Mouse (Mus musculus) myocyte (in vitro differentiated cells): Measurements from ENCODE around the gene Ybx2. TPM values are rescaled to one million over a fixed set of nuclear protein-coding genes. Genes with fewer than 3 reads are reported as not detected.

ENCODE experiments used
- H3K27me3 ChIP-seq: one replicate; pipeline ENCODE4 v1.6.1; 2011; ENCODE audit not compliant: control insufficient read depth, insufficient read depth, insufficient read length
- H3K36me3 ChIP-seq: one replicate; pipeline ENCODE4 v1.6.1; 2011; ENCODE audit not compliant: control insufficient read depth, insufficient read depth
- H3K4me2 ChIP-seq: one replicate; pipeline ENCODE4 v1.6.1; 2011; ENCODE audit warnings: low read depth, control low read depth
- H3K4me3 ChIP-seq: one replicate; pipeline ENCODE4 v1.5.1; 2011; ENCODE audit warnings: mild to moderate bottlenecking, control low read depth, moderate library complexity
- H3K79me2 ChIP-seq: one replicate; pipeline ENCODE4 v1.6.1; 2011; ENCODE audit not compliant: control insufficient read depth, insufficient read depth
- H3ac ChIP-seq: one replicate; pipeline ENCODE4 v1.6.1; 2011; ENCODE audit not compliant: control insufficient read depth, insufficient read length
- CEBPB ChIP-seq: IDR thresholded peaks from 2 replicates; pipeline ENCODE4 v1.6.1; 2011; ENCODE audit warnings: mild to moderate bottlenecking, moderate library complexity; ENCODE audit not compliant: poor library complexity, insufficient read depth, severe bottlenecking
- E2F4 ChIP-seq: IDR thresholded peaks from one replicate; pipeline ENCODE4 v1.6.1; 2011; ENCODE audit warnings: mild to moderate bottlenecking, control low read depth, moderate library complexity; ENCODE audit not compliant: insufficient read depth
- MAX ChIP-seq: IDR thresholded peaks from one replicate; pipeline ENCODE4 v1.6.1; 2011; ENCODE audit warnings: low read depth, mild to moderate bottlenecking, control low read depth
- MYOD1 ChIP-seq, 3 experiments: IDR thresholded peaks; one replicate each; pipeline ENCODE4 v1.6.1; 2011; ENCODE audit warnings: control low read depth in 2 of 3, low read depth in 2 of 3, mild to moderate bottlenecking in 2 of 3, moderate library complexity in 1 of 3; ENCODE audit not compliant: insufficient read length in 2 of 3, control insufficient read depth in 1 of 3
- MYOG ChIP-seq, 3 experiments: IDR thresholded peaks; one replicate each; pipeline ENCODE4 v1.6.1; 2011; ENCODE audit warnings: control low read depth in 2 of 3, low read depth in 2 of 3, mild to moderate bottlenecking in 2 of 3; ENCODE audit not compliant: insufficient read length in 2 of 3, control insufficient read depth in 1 of 3, insufficient read depth in 1 of 3
- POLR2A ChIP-seq: IDR thresholded peaks from one replicate; pipeline ENCODE4 v1.6.1; 2011; ENCODE audit warnings: low read depth, mild to moderate bottlenecking, control low read depth, moderate library complexity; ENCODE audit not compliant: insufficient read length
- POLR2AphosphoS2 ChIP-seq: IDR thresholded peaks from one replicate; pipeline ENCODE4 v1.6.1; 2011; ENCODE audit warnings: low read depth, control low read depth; ENCODE audit not compliant: insufficient read length
- REST ChIP-seq: IDR thresholded peaks from one replicate; pipeline ENCODE4 v1.6.1; 2011; ENCODE audit warnings: mild to moderate bottlenecking, control low read depth, moderate library complexity; ENCODE audit not compliant: insufficient read depth, insufficient read length
- SRF ChIP-seq: IDR thresholded peaks from one replicate; pipeline ENCODE4 v1.6.1; 2011; ENCODE audit warnings: low read depth; ENCODE audit not compliant: control insufficient read depth, insufficient read length
- TCF12 ChIP-seq: IDR thresholded peaks from one replicate; pipeline ENCODE4 v1.6.1; 2011; ENCODE audit warnings: mild to moderate bottlenecking, control low read depth; ENCODE audit not compliant: poor library complexity, insufficient read depth, severe bottlenecking
- TCF3 ChIP-seq: IDR thresholded peaks from one replicate; pipeline ENCODE4 v1.6.1; 2011; ENCODE audit warnings: low read depth, control low read depth; ENCODE audit not compliant: insufficient read length
- USF1 ChIP-seq: IDR thresholded peaks from one replicate; pipeline ENCODE4 v1.6.1; 2011; ENCODE audit warnings: low read depth, mild to moderate bottlenecking, control low read depth, moderate library complexity
- polyA plus RNA-seq: library from polyadenylated mRNA; unstranded; fragments of >200 nt; fragmentation: generic; extraction: Trizol; gene quantifications from one replicate; pipeline ENCODE4 v1.2.1, GENCODE M21; 2012; ENCODE audit warnings: missing spikeins

Ybx2 gene
- polyA plus RNA-seq, 1 experiment = 0.12 TPM

- Histone ChIP-seq H3ac (no peak overlapping the region), H3K4me3 (no peak overlapping the region), H3K27me3 (peaks cover 48% of the 10 kb centered on the region), H3K4me2 (no peak overlapping the region), H3K36me3 (no peaks in the 10 kb centered on the region), H3K79me2 (no peaks in the 10 kb centered on the region)
- TF ChIP-seq REST (no peak), POLR2AphosphoS2 (no peak), MYOD1 (IDR thresholded peaks at IDR 0.05; ENCODE audit: control insufficient read depth in 1 of 3, insufficient read length in 2 of 3, low read depth in 2 of 3) (no peak), POLR2A (no peak), E2F4 (no peak), SRF (no peak), CEBPB (no peak), TCF12 (no peak), TCF3 (no peak), USF1 (no peak), MAX (no peak)
Measured at GRCm38 (mm10) chr11:69939181-69939580, 3.6 kb downstream of the Ybx2 start.

GRCm38 (mm10) chr11:69939731-69940130 is 4.1 kb downstream of the Ybx2 start:
- Histone ChIP-seq H3K36me3 (no peaks in the 10 kb centered on the region), H3ac (no peak overlapping the region), H3K4me2 (no peak overlapping the region), H3K4me3 (no peak overlapping the region), H3K79me2 (no peaks in the 10 kb centered on the region), H3K27me3 (peaks cover 48% of the 10 kb centered on the region)
- TF ChIP-seq MYOG (IDR thresholded peaks at IDR 0.05; ENCODE audit: control insufficient read depth in 1 of 3, insufficient read depth in 1 of 3, insufficient read length in 2 of 3, low read depth in 2 of 3) (no peak), POLR2A (no peak), TCF3 (no peak), POLR2AphosphoS2 (no peak), TCF12 (no peak), REST (no peak), E2F4 (no peak), SRF (no peak), CEBPB (no peak), USF1 (no peak), MAX (no peak), MYOD1 (IDR thresholded peaks at IDR 0.05; ENCODE audit: control insufficient read depth in 1 of 3, insufficient read length in 2 of 3, low read depth in 2 of 3) (no peak)

- H3K79me2 ChIP-seq = no peaks in the 10 kb centered on the region
- H3ac ChIP-seq = no peak overlapping the region
- H3K36me3 ChIP-seq = no peaks in the 10 kb centered on the region
- TF ChIP-seq E2F4 = no peak
- no peak for TF ChIP-seq MAX
- no peak for TF ChIP-seq POLR2A
- no peak for TF ChIP-seq REST
- no peak for TF ChIP-seq POLR2AphosphoS2
- TF ChIP-seq TCF3 = no peak
- no peak for TF ChIP-seq SRF
- no peak for TF ChIP-seq CEBPB
- TF ChIP-seq TCF12 = no peak
- no peak for TF ChIP-seq USF1
- H3K4me2 ChIP-seq = no peak overlapping the region
- no peak overlapping the region for H3K4me3 ChIP-seq
- peaks cover 43% of the 10 kb centered on the region for H3K27me3 ChIP-seq
Measured at GRCm38 (mm10) chr11:69940962-69941361, 5.4 kb downstream of the Ybx2 start.

DNA sequence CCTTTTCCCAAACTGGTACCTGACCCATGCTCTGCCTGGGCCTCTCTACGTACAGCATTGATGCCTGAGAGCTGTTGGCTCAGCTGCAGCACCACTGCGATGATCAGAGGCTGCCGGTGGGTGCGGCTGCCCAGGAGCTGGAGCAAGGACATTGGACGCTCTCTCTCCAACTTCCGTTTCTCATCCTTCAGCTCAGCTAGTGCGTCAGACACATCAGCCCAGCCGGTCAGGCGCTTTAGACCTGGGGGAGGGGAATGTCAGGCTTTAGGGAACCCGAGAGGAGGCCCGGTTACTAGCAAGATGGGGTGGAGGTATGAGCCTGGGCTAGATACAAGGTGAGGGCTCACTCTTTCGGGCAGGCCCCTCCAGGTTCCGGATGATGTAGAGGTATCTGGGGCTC is 9.6 kb downstream of the Ybx2 start:
- Histone ChIP-seq H3K4me3 (no peak overlapping the region), H3K27me3 (peaks cover 5% of the 10 kb centered on the region), H3K36me3 (no peaks in the 10 kb centered on the region), H3K4me2 (no peak overlapping the region), H3ac (no peak overlapping the region), H3K79me2 (no peaks in the 10 kb centered on the region)
- TF ChIP-seq TCF3 (no peak), SRF (no peak), REST (no peak), POLR2AphosphoS2 (no peak), MYOG (IDR thresholded peaks at IDR 0.05; ENCODE audit: control insufficient read depth in 1 of 3, insufficient read depth in 1 of 3, insufficient read length in 2 of 3, low read depth in 2 of 3) (no peak), MAX (no peak), USF1 (no peak), CEBPB (no peak), E2F4 (no peak), POLR2A (no peak), TCF12 (no peak), MYOD1 (IDR thresholded peaks at IDR 0.05; ENCODE audit: control insufficient read depth in 1 of 3, insufficient read length in 2 of 3, low read depth in 2 of 3) (no peak)
